Mouse (Mus musculus) ES-E14 (cell line): ENCODE data around the gene Ppp1r26. TPM values are rescaled to one million over a fixed set of nuclear protein-coding genes. Genes with fewer than 3 reads are reported as not detected.
A peak's percentile ranks its signal among the peaks of the same experiment; 100 is the strongest.

Source experiments
- DNase-seq: peaks from one replicate; pipeline ENCODE4 v3.0.0-alpha.2; 2013; ENCODE audit warnings: low read depth, low spot score
- H3K27ac ChIP-seq: 2 replicates; pipeline ENCODE4 v1.5.1; 2012; ENCODE audit warnings: low read depth, mild to moderate bottlenecking, low read length, moderate library complexity, mixed read lengths; ENCODE audit not compliant: poor library complexity, insufficient read depth, severe bottlenecking
- H3K36me3 ChIP-seq: 2 replicates; pipeline ENCODE4 v1.6.1; 2012; ENCODE audit warnings: mild to moderate bottlenecking, low read length, moderate library complexity, mixed read lengths; ENCODE audit not compliant: control insufficient read depth, poor library complexity, insufficient read depth, severe bottlenecking
- H3K4me1 ChIP-seq, 2 experiments: fragments of 150-350 bp in 1 of 2; sonication (generic) in 1 of 2; 2 replicates each; pipeline ENCODE4 v1.6.1; 2012; ENCODE audit warnings: low read length in 2 of 2, mild to moderate bottlenecking in 1 of 2, mixed read lengths in 1 of 2; ENCODE audit not compliant: control insufficient read depth in 2 of 2, insufficient read depth in 2 of 2, poor library complexity in 1 of 2
- H3K4me3 ChIP-seq, 2 experiments: fragments of 150-350 bp in 1 of 2; sonication (generic) in 1 of 2; 2 replicates each; pipeline ENCODE4 v1.5.1; 2012; ENCODE audit warnings: low read length in 2 of 2, low read depth in 1 of 2, mild to moderate bottlenecking in 1 of 2, mixed read lengths in 1 of 2; ENCODE audit not compliant: insufficient read depth in 1 of 2, poor library complexity in 1 of 2, severe bottlenecking in 1 of 2
- H3K9ac ChIP-seq: 2 replicates; pipeline ENCODE4 v1.6.1; 2012; ENCODE audit warnings: low read depth, mild to moderate bottlenecking, low read length, mixed read lengths; ENCODE audit not compliant: poor library complexity, insufficient read depth, severe bottlenecking
- H3K9me3 ChIP-seq: fragments of 150-350 bp; sonication (generic); 2 replicates; pipeline ENCODE4 v1.6.1; 2012; ENCODE audit warnings: low read depth, mild to moderate bottlenecking, low read length; ENCODE audit not compliant: control insufficient read depth, insufficient read depth
- CHD2 ChIP-seq: IDR thresholded peaks from 2 replicates; pipeline ENCODE4 v1.6.1; 2014; ENCODE audit warnings: mild to moderate bottlenecking, low read depth, low read length, inconsistent platforms
- HCFC1 ChIP-seq: IDR thresholded peaks from 2 replicates; pipeline ENCODE4 v1.6.1; 2012; ENCODE audit warnings: low read length, inconsistent platforms, borderline replicate concordance; ENCODE audit not compliant: insufficient read depth
- MAFK ChIP-seq: IDR thresholded peaks from 2 replicates; pipeline ENCODE4 v1.6.1; 2014; ENCODE audit warnings: mild to moderate bottlenecking, low read depth, low read length, inconsistent platforms; ENCODE audit not compliant: insufficient read depth
- ZC3H11A ChIP-seq: IDR thresholded peaks from 2 replicates; pipeline ENCODE4 v1.6.1; 2012; ENCODE audit warnings: low read depth, mild to moderate bottlenecking, inconsistent platforms, low read length, borderline replicate concordance
- ZNF384 ChIP-seq: IDR thresholded peaks from 2 replicates; pipeline ENCODE4 v1.6.1; 2012; ENCODE audit warnings: low read depth, low read length, inconsistent platforms
- in situ Hi-C, 2 experiments: fragments of 600-800 bp; cut with MboI; formaldehyde crosslinking; loops; one replicate each; pipeline ENCODE4 v1.15.1; 2025; ENCODE audit warnings: low sequenced_read_pairs in 2 of 2, inconsistent platforms in 1 of 2; ENCODE audit not compliant: unreplicated experiment in 2 of 2
- total RNA-seq: library from RNA; depleted of rRNA; stranded (reverse); fragments of 300-350 nt; gene quantifications from 2 replicates; pipeline ENCODE4 v1.2.3, GENCODE M21; 2012

Ppp1r26 gene
- total RNA-seq, 1 experiment = 2.5 TPM

DNA sequence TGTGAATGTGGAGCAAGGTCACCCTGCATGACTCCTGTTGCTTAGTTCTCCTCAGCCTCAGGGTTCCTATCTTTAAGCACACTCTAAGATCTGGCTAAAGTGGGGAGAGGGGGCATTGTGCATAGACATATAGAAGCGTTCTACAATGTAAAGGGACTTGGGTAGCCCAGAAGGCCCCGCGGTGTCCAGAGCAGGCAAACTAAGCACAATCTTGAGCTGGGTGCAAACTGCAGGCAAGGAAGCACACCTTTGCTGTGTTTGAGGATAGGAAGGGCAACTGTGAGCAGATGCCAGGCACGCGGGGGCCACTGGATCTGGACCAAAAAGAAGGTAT, 452 bp upstream of the Ppp1r26 start:
- no peak for DNase-seq
- Histone ChIP-seq H3K4me1 (peaks cover 0 to 1% of the 10 kb centered on the region in 2 experiments; a peak in 2 of 4 replicates), H3K27ac (no peak overlapping the region), H3K4me3 (peak overlapping the region; percentile 77 to 82), H3K36me3 (no peaks in the 10 kb centered on the region), H3K9ac (peak overlapping the region; percentile 81), H3K9me3 (no peaks in the 10 kb centered on the region)
- in situ Hi-C loops = no loop called here
- TF ChIP-seq ZC3H11A (no peak), MAFK (no peak), HCFC1 (no peak), CHD2 (no peak), ZNF384 (no peak)

DNA sequence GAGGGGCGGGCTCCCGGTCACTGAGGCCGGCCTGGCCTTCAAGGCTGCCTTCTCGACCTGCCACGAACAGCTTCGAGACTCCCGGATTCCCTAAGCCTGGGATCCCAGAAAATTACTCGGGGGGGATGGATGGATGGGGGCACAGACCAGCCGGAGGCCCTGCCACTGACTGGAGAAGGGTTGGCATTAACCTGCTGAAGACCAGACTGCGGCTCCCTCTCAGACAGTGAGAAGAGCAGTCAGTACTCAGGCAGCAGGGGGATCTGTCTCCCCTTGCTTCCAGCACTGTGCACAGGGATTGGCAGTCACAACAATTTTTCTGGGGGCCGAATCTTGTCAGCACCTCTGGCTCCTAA, 693 bp downstream of the Ppp1r26 start:
- no peak for DNase-seq
- in situ Hi-C loops = no loop called here

DNA sequence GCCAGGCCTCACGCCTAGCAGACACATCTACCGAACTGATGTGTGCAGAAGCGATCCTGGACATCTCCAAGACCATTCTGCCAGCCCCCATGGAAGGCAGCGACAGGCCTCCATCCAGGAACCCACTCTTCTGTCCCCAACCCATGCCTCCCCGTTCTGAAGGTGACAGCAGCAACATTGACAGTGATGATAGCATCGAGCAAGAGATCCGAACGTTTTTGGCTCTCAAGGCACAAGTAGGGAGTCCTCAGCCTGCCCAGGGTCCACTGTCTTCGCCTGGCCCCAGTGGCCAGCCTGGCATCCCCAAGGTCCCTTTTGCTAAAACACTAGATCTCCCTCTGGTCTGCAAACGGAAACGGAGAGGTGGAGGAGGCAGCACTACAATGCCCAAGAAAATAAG, 5.1 kb downstream of the Ppp1r26 start:
- no peak overlapping the region for H3K9ac ChIP-seq
- H3K4me3 ChIP-seq = no peak overlapping the region
- peaks cover 0 to 4% of the 10 kb centered on the region in 2 experiments; a peak in 1 of 4 replicates for H3K4me1 ChIP-seq
- no peaks in the 10 kb centered on the region for H3K9me3 ChIP-seq
- no peak overlapping the region for H3K27ac ChIP-seq
- no peak for DNase-seq
- no peaks in the 10 kb centered on the region; the same call in 1 of the 2 replicates for H3K36me3 ChIP-seq
- TF ChIP-seq ZC3H11A = no peak
- no peak for TF ChIP-seq HCFC1
- no peak for TF ChIP-seq ZNF384
- no peak for TF ChIP-seq CHD2
- no peak for TF ChIP-seq MAFK
- in situ Hi-C loops = no loop called here

More for the DNA sequence above, 693 bp downstream of the Ppp1r26 start:
- Histone ChIP-seq H3K9ac (peak overlapping the region; percentile 81), H3K4me1 (no peaks in the 10 kb centered on the region; a peak in 1 of 4 replicates), H3K4me3 (peak overlapping the region; percentile 77 to 82), H3K27ac (no peak overlapping the region), H3K9me3 (no peaks in the 10 kb centered on the region), H3K36me3 (no peaks in the 10 kb centered on the region)
- TF ChIP-seq MAFK (no peak), CHD2 (no peak), HCFC1 (no peak)

DNA sequence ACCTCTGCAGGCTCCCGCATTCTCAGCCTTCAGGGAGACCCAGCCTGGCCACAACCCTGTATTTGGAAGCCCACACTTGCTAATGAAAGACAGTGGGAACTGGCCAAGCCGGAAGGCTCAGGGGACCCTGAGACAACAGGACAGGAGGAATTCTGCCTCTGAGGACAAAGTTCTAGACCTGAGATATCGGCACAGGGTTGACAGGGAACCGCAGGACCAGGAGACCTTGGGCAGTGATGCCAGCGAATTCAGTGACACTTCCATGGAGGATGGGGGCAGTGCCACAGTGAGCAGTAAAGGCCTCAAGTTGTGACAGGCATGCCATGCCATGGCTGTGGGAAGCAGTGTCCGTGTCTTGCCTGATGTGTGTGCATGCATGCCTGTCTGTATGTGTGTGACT, 6.9 kb downstream of the Ppp1r26 start:
- H3K9me3 ChIP-seq = no peaks in the 10 kb centered on the region
- in situ Hi-C loops = no loop called here
- no peak overlapping the region for H3K9ac ChIP-seq
- H3K36me3 ChIP-seq = no peaks in the 10 kb centered on the region; the same call in 1 of the 2 replicates
- no peak for DNase-seq
- H3K4me3 ChIP-seq = no peak overlapping the region
- TF ChIP-seq MAFK (no peak), CHD2 (no peak), HCFC1 (no peak), ZC3H11A (no peak), ZNF384 (no peak)
- peaks cover 0 to 4% of the 10 kb centered on the region in 2 experiments; a peak in 1 of 4 replicates for H3K4me1 ChIP-seq
- no peak overlapping the region for H3K27ac ChIP-seq

DNA sequence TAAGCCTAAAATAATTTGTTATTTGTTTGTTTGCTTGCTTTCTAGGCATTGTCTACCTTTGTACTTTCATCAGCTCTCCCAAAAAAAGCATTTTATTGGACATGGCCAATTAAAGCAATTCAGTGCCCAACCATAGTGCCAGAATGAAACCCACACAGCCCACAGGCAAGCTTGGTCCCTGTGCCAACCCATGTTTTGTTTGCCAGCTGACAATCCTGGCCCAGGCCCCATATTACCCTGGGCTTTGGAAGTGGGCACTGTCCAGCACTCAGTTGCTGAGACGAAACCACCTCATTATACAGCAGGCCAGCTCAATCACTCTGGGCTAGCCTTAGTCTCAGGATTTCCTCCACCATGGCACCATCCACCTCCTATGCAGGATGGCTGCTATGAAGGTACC, 10.0 kb downstream of the Ppp1r26 start:
- H3K27ac ChIP-seq = no peak overlapping the region
- in situ Hi-C loops = no loop called here
- TF ChIP-seq ZNF384 (no peak), MAFK (no peak), CHD2 (no peak), HCFC1 (no peak), ZC3H11A (no peak)
- no peak for DNase-seq
- peaks cover 0 to 4% of the 10 kb centered on the region in 2 experiments; a peak in 1 of 4 replicates for H3K4me1 ChIP-seq
- no peak overlapping the region for H3K4me3 ChIP-seq
- H3K9me3 ChIP-seq = no peaks in the 10 kb centered on the region
- peaks cover under 1% of the 10 kb centered on the region; the same call in 1 of the 2 replicates for H3K36me3 ChIP-seq
- H3K9ac ChIP-seq = no peak overlapping the region
